Mouse (Mus musculus) brain, embryonic 14.5 days (tissue): ENCODE data around the gene Sco1.

Experiments
- CTCF ChIP-seq: fragments of 200-500 bp; IDR thresholded peaks from 2 replicates; pipeline ENCODE4 v1.5.1; 2012; ENCODE audit warnings: inconsistent platforms, mild to moderate bottlenecking, moderate library complexity, borderline replicate concordance; ENCODE audit not compliant: insufficient read depth, insufficient read length; ENCODE audit errors: extremely low read depth
- POLR2A ChIP-seq: fragments of 200-500 bp; IDR thresholded peaks from 2 replicates; pipeline ENCODE4 v1.6.1; 2012; ENCODE audit warnings: mild to moderate bottlenecking, inconsistent platforms, borderline replicate concordance; ENCODE audit not compliant: poor library complexity, insufficient read depth, insufficient read length, severe bottlenecking; ENCODE audit errors: extremely low read depth

DNA sequence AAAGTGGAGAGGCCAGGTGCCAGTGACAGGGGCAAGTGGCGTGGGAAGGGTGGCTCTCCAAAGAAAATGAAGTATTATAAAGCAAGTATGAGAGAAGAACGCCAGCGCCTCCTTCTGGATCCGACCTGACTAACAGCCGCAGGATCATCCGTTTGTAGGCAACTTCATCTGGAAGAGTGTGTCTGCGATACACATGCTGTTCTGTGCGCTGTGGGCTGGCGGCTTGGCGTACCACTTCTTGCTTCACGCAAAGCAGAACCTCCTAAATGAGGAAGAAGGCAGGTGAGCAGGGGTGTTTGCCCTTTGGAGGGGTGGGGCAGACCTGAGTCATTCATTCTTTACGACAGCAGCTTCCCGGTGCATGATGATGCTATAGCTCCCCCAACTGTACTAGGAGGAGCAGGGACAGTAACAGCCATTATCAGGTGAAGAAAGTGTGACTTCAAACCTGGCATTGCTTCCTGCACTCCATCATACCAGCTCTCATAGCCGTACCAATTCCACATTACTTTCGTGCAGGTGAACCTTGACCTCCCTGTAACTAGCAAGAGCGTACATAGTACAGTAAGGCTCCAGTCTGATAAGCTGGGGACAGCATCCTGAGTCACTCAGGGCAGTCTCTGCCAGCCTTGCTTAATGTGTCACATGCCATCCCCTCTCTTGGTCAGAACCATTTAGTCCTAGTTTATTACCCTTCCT is 21.4 kb upstream of the Sco1 start:
- TF ChIP-seq CTCF (no peak), POLR2A (no peak)
